Mouse (Mus musculus): ENCODE data around the gene Rras.

Gene Rras

GRCm38 (mm10) chr7:45056329-45056971, 38.7 kb downstream of the Rras start:
- DNase-seq: no peak

DNA sequence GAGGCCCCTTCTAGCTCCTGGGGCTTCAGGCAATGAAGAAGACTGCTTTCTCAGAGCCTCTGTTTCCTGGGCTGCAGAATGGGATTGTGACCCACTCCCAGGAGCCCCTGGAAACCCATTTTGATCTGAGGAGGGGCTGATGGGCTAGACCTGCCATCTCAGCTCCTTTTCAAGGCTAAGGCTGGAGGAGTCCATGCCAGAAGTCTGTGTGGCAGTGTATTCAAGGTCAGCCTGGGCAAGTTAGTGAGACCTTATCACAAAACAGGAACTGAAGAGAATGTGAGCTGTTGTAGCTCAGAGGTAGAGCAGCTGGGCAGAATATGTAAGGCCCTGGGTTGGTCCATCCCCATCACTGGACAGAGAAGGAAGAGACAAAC, 39.2 kb downstream of the Rras start:
- no peak for DNase-seq

- DNase-seq: peak; percentile 29
These were observed 41.1 kb downstream of the Rras start for GRCm38 (mm10) chr7:45058607-45059571.

GRCm38 (mm10) chr7:45060632-45061122, 42.9 kb downstream of the Rras start:
- DNase-seq: no peak

DNA sequence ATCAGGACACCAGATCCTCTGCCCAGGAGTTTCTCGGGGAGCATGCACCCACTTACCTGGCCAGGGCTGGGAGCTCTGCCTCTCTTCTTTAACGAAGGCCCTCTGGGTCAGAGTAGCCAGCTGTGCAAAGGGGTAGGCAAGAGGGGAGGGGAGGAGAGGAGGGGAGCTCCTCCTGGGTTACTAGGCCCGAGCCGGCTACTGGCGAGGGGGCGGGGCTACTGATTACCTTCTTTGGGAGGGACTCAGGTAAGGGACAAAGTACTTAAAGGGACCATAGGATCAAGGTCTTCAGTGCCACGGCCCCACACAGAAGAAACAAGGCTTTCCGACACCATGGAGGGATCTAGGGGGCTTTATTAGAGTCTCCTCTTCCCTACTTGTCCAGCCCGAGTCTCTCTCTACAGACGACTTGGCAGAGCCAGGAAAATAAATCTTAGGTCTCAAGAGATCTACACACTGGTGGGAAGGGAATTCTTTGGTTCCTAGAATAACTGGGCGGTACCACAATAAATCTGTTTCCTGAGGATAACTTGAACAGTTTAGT, 43.8 kb downstream of the Rras start:
- DNase-seq: peak; percentile 45

DNA sequence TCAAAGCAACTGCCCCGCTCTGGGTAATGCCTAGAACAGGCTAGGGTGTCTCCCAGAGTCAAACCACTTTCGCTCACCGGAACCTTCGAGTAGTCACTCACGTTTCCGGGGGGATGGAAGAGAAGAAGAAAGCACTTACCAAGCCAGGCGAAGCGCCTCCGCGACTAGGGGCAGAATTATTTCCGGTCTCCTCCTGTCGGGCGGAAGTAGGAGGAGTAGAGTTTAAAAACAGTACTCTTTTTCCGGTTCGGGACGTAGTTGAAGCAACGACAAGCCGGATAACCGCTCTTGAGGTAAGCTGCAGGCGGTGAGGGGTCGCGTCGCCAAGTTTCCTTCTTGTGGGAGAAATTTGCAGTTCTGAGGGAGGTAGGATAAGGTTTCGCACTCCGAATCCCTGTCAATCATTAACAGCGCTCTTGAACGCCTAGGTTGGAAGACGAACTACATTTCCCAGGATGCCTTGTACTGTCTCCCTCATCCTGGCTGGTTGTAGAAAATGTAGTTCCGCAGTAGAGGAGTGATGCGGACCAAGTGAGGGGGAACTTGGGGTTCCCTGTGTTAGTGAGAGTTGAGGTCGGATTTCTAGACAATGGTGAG, 44.6 kb downstream of the Rras start, which contains the start of the genes Nosip and Prrg2:
Gene Nosip (plus strand): TSS at position 191 of the 597 bp plus-strand sequence.
Gene Prrg2 (minus strand): TSS at position 439 of the 597 bp plus-strand sequence.
- DNase-seq: peak; percentile 95

- DNase-seq: no peak
These were observed 49.6 kb downstream of the Rras start for GRCm38 (mm10) chr7:45067190-45067999.

DNA sequence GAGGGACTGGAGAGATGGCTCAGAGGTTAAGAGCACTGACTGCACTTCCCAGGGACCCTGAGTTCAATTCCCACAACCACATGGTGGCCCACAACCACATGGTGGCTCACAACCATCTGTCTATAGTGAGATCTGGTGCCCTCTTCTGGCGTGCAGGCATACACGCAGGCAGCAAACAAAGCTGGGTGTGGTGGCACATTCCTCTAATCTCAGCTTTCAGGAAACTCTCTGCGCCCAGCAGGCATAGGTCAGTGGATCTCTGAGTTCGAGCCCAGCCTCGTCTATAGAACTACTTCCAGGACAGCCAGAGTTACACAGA, 50.2 kb downstream of the Rras start:
- DNase-seq: no peak

- no peak for DNase-seq
These were observed 51.9 kb downstream of the Rras start for GRCm38 (mm10) chr7:45069671-45070070.

Data from cerebellum, adult 8-10 months (tissue).